Mouse (Mus musculus) lung, postnatal 36 days (tissue): Measurements from ENCODE around the gene Spats2l.

Source experiments
- DNase-seq: peaks from one replicate; pipeline ENCODE4 v3.0.0; 2022; ENCODE audit warnings: mixed read lengths

Gene Spats2l

DNA sequence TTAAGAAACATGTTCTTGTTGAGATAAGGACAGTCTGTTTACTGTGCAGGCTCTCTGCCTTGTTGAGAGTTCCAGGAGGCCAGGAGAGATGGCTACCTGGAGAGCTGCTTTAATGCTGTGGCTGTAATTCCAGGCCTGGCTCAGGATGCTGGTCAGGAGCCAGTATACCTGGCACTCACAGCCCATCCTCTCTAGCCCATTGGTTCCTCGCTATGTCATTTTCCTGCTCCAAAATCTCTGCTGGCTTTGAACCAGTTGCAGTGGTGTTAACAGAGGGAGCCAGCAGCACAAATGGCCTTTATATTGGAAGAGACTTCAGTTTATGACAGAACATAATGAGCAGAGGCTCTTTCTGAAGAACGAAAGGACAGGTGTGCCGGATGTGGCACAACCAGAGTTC is 127.5 kb downstream of the Spats2l start:
- DNase-seq, result no peak

DNA sequence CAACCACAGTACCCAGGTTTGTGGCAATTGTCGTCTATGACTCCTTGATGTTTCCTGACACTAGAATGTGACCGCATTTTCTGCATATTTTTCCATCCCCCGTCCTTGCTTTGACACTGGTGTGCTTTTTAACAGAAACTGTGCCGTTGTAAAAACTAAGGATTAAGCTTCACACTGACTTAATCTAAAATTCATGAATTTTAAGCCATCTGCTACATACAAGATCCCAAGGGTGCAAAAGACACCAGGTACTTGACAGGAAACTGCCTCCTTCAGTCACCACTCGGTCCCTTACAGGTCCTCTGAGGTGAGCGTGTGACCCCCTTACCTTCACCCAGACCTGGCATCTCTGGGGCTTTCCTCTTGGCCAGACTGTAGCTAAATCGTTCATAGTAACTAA is 129.8 kb downstream of the Spats2l start:
- no peak for DNase-seq

DNA sequence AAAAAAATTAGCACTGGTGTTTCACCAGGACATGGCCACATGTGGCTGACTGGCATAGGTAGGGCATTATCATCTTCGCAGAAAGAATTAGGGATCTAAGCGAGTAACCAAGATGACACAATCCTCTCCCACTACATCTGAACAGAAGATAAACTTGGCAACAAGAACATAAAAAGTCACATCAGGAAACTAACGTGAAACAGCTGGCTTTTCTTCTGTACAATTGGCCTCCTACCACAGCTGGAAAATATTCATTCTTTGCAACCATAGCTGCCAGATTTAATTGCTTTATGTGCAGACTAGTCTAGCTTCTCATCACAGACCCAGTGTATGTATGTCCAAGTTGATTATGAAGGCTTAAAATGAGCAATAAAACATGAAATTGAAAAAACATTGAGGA is 131.9 kb downstream of the Spats2l start:
- DNase-seq, result peak; percentile 13

DNA sequence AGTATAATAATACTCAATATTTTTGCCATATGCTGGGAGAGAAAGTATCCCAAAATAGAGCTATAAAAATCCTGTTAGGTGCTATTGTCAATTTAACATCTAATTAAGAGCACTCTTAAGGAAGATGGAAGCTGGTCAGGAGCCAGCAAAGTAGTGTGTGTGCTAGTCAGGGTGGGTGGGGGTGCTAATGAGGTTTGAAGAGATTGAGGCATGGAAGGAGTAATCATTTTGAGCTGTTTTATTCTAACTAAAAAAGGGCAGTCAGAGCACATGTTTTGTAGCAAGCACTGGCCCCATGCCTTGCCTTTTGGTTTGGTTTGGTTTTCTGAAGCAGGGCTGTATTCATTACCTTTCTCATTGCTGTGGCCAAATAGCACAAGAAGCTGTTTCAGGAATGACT is 132.3 kb downstream of the Spats2l start:
- no peak for DNase-seq

DNA sequence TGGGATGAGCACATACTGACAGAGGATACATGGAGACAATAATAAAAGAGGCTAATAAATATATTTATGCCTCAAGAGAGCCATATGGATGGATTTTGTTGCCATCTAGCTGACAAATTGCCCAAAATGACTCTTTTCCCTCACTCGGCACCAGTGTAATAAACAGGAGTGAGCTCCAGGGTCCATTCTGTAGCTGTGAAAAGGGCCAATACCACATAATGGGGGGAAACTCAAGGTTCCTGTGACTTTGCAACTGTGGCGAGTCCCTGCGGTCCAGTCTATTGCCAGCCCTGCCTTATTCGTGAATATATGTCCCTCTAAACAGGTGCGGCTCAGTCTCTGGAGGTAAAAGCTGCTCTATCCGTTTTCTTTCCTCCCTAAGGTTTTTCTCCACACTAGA is 137.6 kb downstream of the Spats2l start:
- DNase-seq, result no peak

DNA sequence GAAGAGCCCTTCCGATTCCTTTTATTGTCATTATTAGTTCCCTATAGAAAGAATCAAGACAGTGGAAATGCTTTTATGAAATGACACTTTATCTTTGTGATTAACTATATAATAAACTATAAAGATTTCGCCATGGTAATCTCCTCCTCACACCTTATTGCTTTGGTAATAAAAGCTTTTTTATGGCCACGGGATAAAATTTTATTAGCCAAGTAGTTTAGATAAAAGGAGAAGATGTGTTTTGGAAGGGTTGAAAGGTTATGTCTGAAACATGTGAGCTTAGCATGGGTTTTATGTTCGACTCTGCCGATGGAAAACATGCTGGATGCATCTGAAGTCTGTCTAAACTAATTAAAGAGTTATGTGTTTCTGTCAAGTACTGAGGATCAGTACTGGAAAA is 143.4 kb downstream of the Spats2l start:
- no peak for DNase-seq

DNA sequence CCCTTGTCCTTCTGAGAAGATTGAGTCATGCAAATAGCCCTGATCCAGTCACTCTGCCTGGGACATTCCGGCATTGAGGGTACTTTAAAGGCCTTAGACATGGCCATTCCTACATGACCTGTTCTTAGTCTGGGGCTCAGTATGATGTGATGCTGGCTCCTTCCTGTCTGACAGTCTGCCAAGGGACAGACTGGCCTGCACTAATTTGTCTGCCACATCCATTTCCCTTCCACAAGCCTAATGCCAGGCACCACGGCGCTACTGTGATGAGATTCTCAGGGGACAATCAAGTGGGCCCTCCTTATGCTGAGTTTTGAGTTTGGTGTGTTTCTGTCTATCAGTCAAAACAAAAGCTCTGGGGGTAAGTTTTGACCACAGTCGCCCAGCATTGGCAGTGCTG is 144.6 kb downstream of the Spats2l start:
- peak; percentile 10 for DNase-seq

DNA sequence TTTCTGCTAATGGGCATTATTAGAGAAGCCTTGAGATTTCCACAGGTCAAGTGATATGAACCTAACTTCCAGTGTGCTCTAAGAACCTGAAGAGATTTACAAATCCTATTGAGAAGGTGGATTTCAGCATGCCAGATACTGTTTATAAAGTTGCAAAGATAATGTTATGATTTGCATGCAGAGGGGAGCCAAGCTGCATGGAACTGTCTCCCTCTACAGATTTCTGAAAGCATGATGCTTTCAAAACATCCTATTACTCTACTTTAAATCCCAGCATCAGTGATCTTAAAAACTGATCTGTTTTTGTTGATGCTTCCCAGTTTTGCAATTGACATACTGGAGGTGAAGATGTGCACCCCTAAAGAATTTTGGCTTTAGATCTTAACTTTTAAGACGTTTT is 160.3 kb downstream of the Spats2l start:
- DNase-seq, result no peak

DNA sequence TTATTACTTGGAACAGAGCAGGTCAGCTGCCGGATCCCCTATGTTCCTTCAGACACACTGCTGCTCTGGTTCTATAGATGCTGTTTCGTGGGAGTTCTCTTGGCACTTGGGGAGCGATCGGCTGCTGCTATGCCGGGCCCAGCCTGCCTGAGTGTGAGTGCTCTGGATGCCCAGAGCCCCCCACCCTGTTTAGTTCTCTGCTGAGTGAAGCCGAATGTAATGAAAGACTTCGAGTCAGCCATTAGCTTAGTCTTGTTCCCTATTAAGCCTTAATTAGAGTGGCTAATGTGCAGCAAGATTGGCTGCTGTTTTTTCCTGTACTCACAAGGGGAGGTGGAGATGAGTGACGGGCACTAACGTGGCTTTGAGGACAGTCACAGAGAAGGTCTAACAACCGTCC is 166.7 kb downstream of the Spats2l start:
- DNase-seq, result no peak

DNA sequence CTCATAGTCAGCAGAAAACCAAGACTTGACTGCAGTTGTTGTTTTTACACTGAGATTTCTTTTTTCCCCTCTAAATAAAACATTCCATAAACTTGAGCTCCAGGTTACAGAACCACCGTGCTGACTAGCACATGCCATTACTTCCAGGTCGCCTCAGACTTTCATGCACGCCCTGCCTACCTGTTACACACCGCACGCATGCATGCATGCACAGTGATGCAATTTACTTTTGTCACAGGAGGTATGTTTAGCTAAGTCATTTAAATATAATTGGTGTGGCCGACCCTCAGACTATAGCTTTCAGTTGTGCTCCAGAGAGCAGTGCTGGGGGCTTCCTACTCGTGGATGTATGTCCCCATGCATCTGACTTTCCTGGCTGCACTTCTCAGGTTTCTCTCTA is 167.1 kb downstream of the Spats2l start:
- DNase-seq, result no peak

DNA sequence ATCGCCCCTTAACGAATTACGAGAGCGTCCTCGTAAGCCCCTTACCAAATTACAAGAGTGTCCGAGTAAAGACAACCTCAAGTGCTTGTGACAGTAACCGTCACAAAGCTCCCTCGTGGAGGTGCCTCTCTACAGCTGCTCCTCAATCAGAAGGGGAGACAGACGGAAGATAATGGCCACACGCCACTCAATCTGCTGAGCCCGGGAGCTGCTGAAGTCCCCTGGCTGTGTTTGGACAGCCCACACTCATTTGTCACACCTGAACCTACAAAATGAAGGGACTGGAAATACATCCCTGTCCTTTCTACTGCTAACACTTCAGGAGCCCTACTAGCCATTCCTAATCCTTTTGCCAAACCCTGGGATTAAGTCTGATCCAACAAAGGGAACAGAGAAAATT is 167.8 kb downstream of the Spats2l start:
- no peak for DNase-seq

DNA sequence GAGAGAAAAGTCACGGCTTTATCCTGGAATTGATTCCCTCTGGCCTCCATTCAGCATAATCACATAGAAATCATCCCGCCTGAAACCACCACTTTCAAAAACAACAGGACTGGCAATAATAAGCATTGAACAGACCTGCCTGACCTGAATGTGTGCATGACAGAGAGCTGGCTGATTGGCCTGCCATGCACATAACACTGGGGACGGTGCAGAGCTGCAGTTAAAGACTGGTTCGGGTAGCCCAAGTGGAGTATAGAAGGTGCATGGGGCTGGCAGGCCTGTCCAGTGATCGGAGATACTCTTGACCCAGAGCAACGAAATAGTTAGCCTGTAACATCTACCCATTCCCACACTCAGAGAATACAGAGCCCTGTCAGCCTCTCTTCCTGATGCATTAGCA is 168.3 kb downstream of the Spats2l start:
- no peak for DNase-seq

DNA sequence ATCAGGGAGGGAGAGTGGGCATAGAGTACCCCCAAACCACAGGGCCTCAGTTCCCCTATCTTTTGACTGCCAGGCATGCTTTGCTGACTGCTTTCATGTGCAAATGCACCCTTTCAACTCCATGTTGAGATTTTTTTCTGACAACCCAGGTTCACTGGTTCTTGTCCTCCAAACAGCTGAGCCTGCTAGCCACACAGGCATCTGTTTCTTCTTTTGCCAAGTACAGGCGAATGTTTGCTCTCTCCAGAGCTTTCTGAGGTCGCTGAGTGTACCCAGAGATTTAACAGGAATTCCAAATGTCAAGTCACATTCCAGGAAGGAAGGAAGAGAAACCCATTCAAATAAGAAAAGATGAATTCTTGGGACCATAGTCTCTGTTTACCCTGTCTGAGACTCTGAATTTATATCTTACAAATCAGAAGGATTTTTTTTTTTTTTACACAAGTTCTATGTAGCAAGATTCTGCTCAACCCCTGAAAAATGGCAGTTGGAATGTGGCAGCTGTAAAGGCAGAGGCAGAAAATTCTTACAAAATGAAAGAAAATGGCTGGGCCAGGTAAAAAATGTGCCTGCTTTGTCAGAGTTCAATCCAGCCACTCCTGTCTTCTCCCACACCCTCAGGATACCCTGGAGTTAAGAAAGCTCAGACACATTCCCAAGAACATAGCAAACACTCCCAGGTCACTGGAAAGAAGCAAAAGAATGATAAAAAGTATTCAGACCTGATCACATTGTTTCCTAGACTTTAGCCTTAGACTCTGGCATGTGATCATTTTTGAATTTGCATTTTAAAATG is 173.8 kb downstream of the Spats2l start:
- no peak for DNase-seq

DNA sequence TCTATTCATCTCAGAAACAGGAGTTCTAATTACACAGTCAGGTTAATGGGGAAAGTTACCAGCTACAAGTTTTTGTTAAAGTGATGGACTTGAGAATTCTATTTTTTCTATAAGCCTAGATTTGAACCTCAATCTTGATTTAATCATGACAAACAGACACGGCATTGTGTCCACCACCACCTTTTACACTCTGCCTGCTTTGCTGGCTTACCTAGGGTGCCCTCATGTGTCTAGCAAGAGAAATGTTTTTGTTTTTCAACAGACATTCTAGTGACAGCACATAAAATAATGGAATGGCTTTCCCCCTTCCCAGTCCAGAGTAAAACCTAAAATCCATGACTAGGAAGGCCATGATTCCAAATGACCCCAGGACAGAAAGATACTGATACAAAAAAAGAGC is 175.2 kb downstream of the Spats2l start:
- peak; percentile 17 for DNase-seq

DNA sequence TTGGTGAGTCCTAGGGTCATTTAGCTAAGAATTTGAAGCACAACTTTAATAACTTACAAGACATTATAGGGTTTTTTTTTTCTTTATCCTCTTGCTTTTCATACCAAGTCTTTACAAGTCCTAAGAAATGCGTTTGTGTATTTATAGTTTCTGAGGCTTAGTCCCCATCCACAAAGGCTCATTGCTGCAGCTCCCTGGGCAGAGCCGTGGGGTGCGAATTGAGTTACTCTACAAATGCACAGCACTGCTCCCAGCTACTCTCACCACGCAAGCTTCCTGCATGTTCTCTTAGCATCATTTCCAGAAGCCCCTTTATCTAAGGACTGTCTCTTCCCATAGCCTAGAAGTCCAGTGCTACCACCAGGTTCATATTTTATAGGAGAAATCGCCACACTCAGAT is 175.8 kb downstream of the Spats2l start:
- DNase-seq, result no peak

DNA sequence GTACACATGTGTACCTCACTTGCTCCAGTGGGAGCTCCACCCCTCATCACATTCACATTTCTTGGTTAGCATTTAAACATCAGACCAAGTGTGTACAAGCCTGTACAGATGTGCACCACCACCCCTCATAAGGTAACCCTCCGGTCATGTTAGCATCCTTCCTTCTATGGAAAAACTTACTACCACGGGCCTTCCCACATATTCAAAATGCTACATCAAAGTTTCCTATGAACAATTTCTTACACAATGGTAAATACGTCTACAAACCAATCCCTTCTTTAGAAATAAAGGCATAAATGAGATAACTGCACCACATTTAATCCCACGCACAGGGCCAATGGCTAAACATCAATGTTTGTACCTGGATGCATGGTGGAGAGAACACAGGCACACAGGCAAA is 178.5 kb downstream of the Spats2l start:
- DNase-seq, result no peak

DNA sequence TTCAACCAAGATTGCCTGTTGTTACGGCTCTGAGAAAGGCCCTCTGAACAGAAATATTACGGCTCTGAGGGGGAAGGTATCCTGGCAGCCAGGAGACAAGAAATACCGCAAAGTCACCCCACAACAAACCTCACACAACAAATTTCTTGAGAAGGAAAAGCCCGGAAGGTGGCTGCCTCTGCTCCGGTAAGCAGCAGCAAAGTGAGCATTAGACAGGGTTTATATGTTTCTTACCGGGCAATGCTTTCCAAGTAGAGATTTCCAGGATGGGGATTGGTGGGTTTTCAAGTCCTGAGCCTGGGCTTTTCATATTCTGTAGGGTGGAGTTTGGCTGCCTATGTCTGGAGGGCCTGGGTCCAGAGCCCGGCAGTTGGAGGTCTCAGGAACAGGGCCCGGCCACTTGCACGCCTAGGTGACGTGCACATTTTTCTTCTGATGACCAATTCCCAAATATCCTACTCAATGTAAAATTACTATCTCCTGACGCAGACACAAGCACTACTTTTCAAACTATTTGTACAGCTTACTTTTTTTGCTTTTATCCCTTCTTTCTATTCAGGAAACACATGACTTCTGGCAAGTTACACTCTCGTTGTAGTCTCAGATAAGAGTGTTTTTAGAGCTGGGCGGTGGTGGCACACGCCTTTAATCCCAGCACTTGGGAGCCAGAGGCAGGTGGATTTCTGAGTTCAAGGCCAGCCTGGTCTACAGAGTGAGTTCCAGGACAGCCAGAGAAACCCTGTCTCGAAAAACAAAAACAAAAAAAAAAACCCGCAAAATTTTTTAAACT is 179.8 kb downstream of the Spats2l start:
- DNase-seq, result no peak

DNA sequence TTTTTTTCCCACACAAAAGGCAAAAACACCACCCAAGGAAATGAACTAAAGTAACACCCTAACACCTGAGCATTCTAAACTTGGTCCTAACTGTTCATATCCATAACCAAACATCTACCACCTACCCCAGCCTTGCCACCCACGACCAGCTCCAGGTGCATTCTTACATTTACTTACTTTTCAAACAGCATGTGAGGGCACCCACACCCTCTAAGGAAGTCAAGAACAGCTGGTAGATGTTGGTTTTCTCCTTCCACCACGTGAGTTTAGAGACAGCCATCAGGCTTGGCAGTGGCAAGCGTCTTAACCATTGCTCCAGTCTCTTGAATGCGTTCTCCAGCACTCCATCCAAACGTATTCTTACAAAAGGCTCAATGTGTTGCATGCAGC is 180.4 kb downstream of the Spats2l start:
- DNase-seq, result no peak

DNA sequence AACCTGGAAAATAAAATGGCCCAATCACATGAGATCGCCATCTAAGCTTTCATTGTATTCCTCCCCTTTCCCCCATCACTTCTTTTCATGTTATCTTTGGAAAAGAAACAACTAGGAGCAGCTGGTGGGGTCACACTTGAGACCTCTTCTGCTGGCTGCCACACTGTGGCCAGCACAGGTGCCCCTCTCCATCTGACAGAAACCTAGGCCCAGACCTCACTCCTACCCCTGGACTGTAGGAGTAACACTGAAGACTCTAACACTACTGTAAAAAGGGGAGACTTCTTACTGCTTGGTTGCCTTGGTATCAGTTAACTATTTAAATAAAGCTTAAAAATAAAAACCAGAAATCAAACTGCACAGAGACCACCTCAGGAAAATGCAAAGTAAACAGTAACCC is 181.8 kb downstream of the Spats2l start:
- no peak for DNase-seq

DNA sequence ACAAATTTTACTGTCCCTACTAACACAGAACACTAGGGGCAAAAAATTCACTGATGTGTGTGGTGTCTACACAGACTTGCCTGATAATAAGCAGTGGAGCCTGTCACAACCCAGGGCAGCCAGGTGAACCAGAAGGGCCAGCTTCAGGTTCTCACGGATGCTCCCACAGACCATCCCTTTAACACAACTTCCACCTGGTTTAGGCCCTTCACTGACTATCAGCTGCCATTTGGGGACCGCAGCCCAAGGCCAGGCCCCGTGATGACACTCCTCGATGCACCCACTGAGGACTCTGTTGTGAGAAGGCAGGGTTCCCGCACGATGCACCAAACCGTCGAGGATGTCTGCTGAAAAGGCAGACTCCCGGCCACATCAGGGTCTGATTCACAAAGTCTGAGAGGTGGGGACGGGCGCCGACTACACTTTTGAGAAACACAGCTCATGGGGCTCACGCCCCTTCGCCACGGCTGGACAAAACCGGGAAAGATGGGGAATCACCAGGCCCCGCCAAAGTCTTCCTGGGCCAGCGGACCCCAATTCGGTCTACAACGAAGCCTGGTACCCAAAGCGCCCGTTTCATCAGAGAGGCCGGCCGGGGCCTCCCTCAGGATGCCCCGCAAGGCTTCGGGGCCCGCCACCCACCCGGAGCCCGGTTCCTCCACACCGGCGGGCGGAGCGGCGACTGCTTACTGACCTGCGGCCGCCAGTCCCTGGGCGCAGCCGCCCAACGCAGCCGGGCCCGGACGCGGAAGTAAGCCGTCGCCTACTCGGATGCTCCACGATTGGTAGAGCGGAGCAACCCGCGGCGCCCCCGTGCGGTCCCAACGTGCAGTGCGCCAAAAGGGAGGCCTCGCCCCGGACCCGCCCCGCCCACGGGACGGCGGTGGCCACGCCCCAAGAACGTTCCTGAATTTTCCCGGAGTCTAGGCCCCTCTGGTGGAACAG is 195.6 kb downstream of the Spats2l start:
- peak; percentile 97 for DNase-seq

DNA sequence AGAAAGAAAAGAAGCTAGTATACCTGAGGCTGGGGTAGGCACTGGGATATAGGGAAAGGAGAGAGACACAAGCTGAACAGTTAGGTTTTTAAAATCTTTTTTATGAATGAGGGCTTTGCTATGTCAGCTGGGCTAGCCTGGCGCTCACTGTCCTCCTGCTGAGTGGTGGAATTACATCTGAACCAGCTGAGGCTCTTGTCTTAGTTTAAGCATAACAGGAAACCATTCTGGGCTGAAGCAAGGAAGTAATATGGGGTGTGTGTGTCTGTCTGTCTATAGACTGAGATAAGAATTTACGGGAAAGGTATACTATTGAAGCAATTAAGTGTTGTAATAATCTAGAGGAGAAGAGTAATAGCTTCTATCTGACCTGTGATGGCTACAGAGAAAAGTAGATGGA is 197.6 kb downstream of the Spats2l start:
- no peak for DNase-seq

DNA sequence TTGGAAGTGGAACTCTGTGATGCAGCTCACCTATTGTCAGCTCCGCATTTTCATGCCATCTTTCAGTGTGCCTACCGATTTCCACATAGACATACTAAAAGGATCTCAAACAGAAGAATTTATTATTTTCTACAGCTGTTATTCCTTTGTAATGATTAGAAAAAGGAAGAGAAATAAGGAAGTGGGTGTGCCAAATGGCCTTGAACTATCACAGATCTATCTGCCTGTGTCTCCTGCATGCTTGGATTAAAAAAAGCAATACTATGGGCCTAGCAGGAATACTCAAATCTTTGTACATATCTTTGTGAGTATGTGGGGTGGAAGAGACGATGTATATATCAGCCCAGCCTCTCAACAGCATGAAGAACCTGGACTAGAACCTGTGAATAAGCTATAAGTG is 202.9 kb downstream of the Spats2l start:
- DNase-seq, result no peak

DNA sequence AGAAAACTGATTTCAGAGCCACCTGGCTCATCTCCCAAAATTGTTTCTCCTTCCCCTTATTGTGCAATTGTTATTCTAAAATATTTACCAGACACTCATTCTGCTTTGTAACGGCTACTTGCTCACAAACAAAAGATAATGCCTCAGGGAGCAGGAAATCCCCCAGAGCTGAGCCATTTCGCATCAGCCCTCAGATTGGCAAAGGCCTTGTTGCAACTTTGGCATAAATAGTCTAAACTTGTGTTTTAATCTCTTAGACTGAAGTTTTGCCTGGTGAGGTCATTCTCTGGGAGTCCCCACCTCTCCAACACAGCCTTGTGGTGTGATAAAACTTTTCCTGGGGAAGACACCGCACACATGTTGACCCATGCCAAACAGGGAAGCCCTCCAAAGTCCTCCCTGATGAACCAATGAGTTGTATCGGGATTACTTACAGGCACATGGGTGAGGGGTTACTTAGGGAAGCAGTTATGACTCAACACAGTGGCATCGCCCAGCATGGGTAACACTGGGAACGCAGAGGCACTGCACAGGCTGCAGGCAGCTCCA is 215.2 kb downstream of the Spats2l start:
- no peak for DNase-seq
